Mouse (Mus musculus): ENCODE measurements around the gene Dppa5a.

- TF ChIP-seq POLR2A (IDR thresholded peaks at IDR 0.05; ENCODE audit: low read depth, low read length) (no peak), CTCF (IDR thresholded peaks at IDR 0.05; ENCODE audit: extremely low read depth, insufficient read depth, insufficient read length, insufficient replicate concordance) (no peak)
Observed at GRCm38 (mm10) chr9:78396517-78396916, 28.5 kb upstream of the Dppa5a start.

All from spleen, adult 2 months (tissue).